Mouse (Mus musculus) forebrain, postnatal 0 days (tissue): ENCODE results near the gene Rab25. TPM values are rescaled to one million over a fixed set of nuclear protein-coding genes. Genes with fewer than 3 reads are reported as not detected.

Experiments
- ATAC-seq: fragments of 200-750 bp; cut with Nextera tagmentation; 2 replicates; pipeline ENCODE4 v1.8.0; 2017; ENCODE audit warnings: mild to moderate bottlenecking, moderate library complexity
- DNase-seq: peaks from one replicate; pipeline ENCODE4 v3.0.0-alpha.2; 2015
- H3K27ac ChIP-seq: fragments of 300-500 bp; sonication (generic); 2 replicates; pipeline ENCODE4 v1.5.1; 2014; ENCODE audit warnings: low read depth, mild to moderate bottlenecking, antibody characterized with exemption, low read length, moderate library complexity, mixed read lengths
- H3K27me3 ChIP-seq: fragments of 300-500 bp; sonication (generic); 2 replicates; pipeline ENCODE4 v1.6.1; 2014; ENCODE audit warnings: mild to moderate bottlenecking, low read length, mixed read lengths; ENCODE audit not compliant: insufficient read depth
- H3K36me3 ChIP-seq: fragments of 300-500 bp; sonication (generic); 2 replicates; pipeline ENCODE4 v1.6.1; 2014; ENCODE audit warnings: mild to moderate bottlenecking, moderate library complexity; ENCODE audit not compliant: insufficient read depth
- H3K4me1 ChIP-seq: fragments of 300-500 bp; sonication (generic); 2 replicates; pipeline ENCODE4 v1.6.1; 2014; ENCODE audit warnings: antibody characterized with exemption; ENCODE audit not compliant: insufficient read depth
- H3K4me2 ChIP-seq: fragments of 300-500 bp; sonication (generic); 2 replicates; pipeline ENCODE4 v1.6.1; 2014; ENCODE audit warnings: low read depth, mild to moderate bottlenecking, moderate library complexity
- H3K4me3 ChIP-seq: fragments of 300-500 bp; sonication (generic); 2 replicates; pipeline ENCODE4 v1.5.1; 2014; ENCODE audit warnings: low read depth, low read length, mixed read lengths
- H3K9ac ChIP-seq: fragments of 300-500 bp; sonication (generic); 2 replicates; pipeline ENCODE4 v1.6.1; 2014; ENCODE audit warnings: mild to moderate bottlenecking
- H3K9me3 ChIP-seq: fragments of 300-500 bp; sonication (generic); 2 replicates; pipeline ENCODE4 v1.6.1; 2016; ENCODE audit warnings: low read length
- CTCF ChIP-seq: sonication (generic); IDR thresholded peaks from 2 replicates; pipeline ENCODE4 v1.5.1; 2016; ENCODE audit warnings: antibody characterized with exemption, control low read depth, low read depth
- whole genome bisulfite sequencing: fragments of 180-500 bp; shearing (Covaris S2); extraction: QIAGEN DNeasy Blood & Tissue Kit; methylation state at CpG from one replicate; pipeline ENCODE4 v1.1.7; 2014; 5-methylcytosine and 5-hydroxymethylcytosine counted together
- polyA plus RNA-seq: library from polyadenylated mRNA; unstranded; fragments of >200 nt; fragmentation: Nextera tagmentation; extraction: Ambion mirVana; gene quantifications from 2 replicates; pipeline ENCODE4 v1.2.1, GENCODE M21; 2015
- total RNA-seq: library from RNA; depleted of rRNA; stranded (reverse); fragments of >200 nt; gene quantifications from 2 replicates; pipeline ENCODE4 v1.2.3, GENCODE M21; 2014

Gene Rab25
- total and polyA plus RNA-seq, 2 experiments from 2014 or later: not detected

- Histone ChIP-seq H3K4me1 (peaks cover 14% of the 10 kb centered on the region; the same call in 1 of the 2 replicates), H3K27ac (peak within 1 kb of the TSS; percentile 85), H3K9me3 (no peaks in the 10 kb centered on the region), H3K4me3 (peak within 1 kb of the TSS; percentile 38), H3K36me3 (no peaks in the 10 kb centered on the region), H3K9ac (peak within 1 kb of the TSS; percentile 57), H3K4me2 (peak within 1 kb of the TSS; percentile 61), H3K27me3 (no peaks in the 10 kb centered on the region; the same call in 1 of the 2 replicates)
- TF ChIP-seq CTCF: peak; percentile 61
- WGBS: 1% methylated on average over 30 of the region's 31 CpGs
- peak; percentile 98 for ATAC-seq
- peak; percentile 92 for DNase-seq
These were observed 38.2 kb downstream of the Rab25 start, which contains the start of gene Lmna for GRCm38 (mm10) chr3:88509692-88510420. Lmna (minus strand) TSS chr3:88509956.

GRCm38 (mm10) chr3:88509250-88509649 lies 38.9 kb downstream of the Rab25 start:
- no peak for ATAC-seq
- peaks cover 14% of the 10 kb centered on the region; the same call in 1 of the 2 replicates for H3K4me1 ChIP-seq

GRCm38 (mm10) chr3:88505765-88506164 lies 42.3 kb downstream of the Rab25 start:
- peaks cover 29% of the 10 kb centered on the region for H3K4me1 ChIP-seq
- ATAC-seq: no peak
- no peaks in the 10 kb centered on the region for H3K9me3 ChIP-seq

More at GRCm38 (mm10) chr3:88509250-88509649, 38.9 kb downstream of the Rab25 start:
- Histone ChIP-seq H3K27ac (peak overlapping the region; percentile 85), H3K9me3 (no peaks in the 10 kb centered on the region), H3K27me3 (no peaks in the 10 kb centered on the region; the same call in 1 of the 2 replicates), H3K9ac (peak overlapping the region; percentile 57), H3K4me2 (peak overlapping the region; percentile 61), H3K4me3 (peak overlapping the region; percentile 38), H3K36me3 (no peaks in the 10 kb centered on the region)
- TF ChIP-seq CTCF: no peak
- no peak for DNase-seq
- 62% methylated on average over 3 of the region's 3 CpGs for WGBS

GRCm38 (mm10) chr3:88505081-88505480 lies 43.0 kb downstream of the Rab25 start:
- peaks cover 23% of the 10 kb centered on the region for H3K4me1 ChIP-seq
- no peak overlapping the region for H3K4me3 ChIP-seq
- H3K9ac ChIP-seq: no peak overlapping the region
- no peak overlapping the region for H3K27ac ChIP-seq
- H3K27me3 ChIP-seq: no peaks in the 10 kb centered on the region; the same call in 1 of the 2 replicates
- no peaks in the 10 kb centered on the region for H3K9me3 ChIP-seq
- no peaks in the 10 kb centered on the region for H3K36me3 ChIP-seq
- TF ChIP-seq CTCF: no peak
- no peak for DNase-seq
- 65% methylated on average over 6 of the region's 6 CpGs for WGBS
- H3K4me2 ChIP-seq: no peak overlapping the region
- no peak for ATAC-seq

More at GRCm38 (mm10) chr3:88505765-88506164, 42.3 kb downstream of the Rab25 start:
- WGBS: 55% methylated on average over 7 of the region's 7 CpGs
- no peak overlapping the region for H3K9ac ChIP-seq
- no peaks in the 10 kb centered on the region; the same call in 1 of the 2 replicates for H3K27me3 ChIP-seq
- no peak for TF ChIP-seq CTCF
- H3K4me2 ChIP-seq: no peak overlapping the region
- no peaks in the 10 kb centered on the region for H3K36me3 ChIP-seq
- no peak for DNase-seq
- H3K4me3 ChIP-seq: no peak overlapping the region
- no peak overlapping the region for H3K27ac ChIP-seq

GRCm38 (mm10) chr3:88503881-88504746 lies 44.0 kb downstream of the Rab25 start:
- Histone ChIP-seq H3K36me3 (no peaks in the 10 kb centered on the region), H3K9me3 (no peaks in the 10 kb centered on the region), H3K27ac (no peak overlapping the region), H3K4me2 (0 out of 2 replicates have a peak overlapping the region, but pooled peaks have one; percentile 96), H3K9ac (no peak overlapping the region), H3K27me3 (no peaks in the 10 kb centered on the region; the same call in 1 of the 2 replicates), H3K4me3 (no peak overlapping the region), H3K4me1 (peaks cover 17% of the 10 kb centered on the region)
- no peak for DNase-seq
- no peak for ATAC-seq
- no peak for TF ChIP-seq CTCF
- 51% methylated on average over 8 of the region's 8 CpGs for WGBS

GRCm38 (mm10) chr3:88503505-88503863 lies 44.6 kb downstream of the Rab25 start:
- no peaks in the 10 kb centered on the region for H3K9me3 ChIP-seq
- H3K27ac ChIP-seq: peak overlapping the region; percentile 66
- H3K4me3 ChIP-seq: peak overlapping the region; percentile 63; the same call in 1 of the 2 replicates
- H3K4me2 ChIP-seq: peak overlapping the region; percentile 96
- DNase-seq (no peak), ATAC-seq (0 out of 2 replicates have a peak, but pooled peaks have one; percentile 5)
- peak overlapping the region; percentile 67; the same call in 1 of the 2 replicates for H3K9ac ChIP-seq
- no peaks in the 10 kb centered on the region for H3K36me3 ChIP-seq
- no peaks in the 10 kb centered on the region; the same call in 1 of the 2 replicates for H3K27me3 ChIP-seq
- WGBS: 22% methylated on average over 4 of the region's 4 CpGs
- no peak for TF ChIP-seq CTCF
- peaks cover 17% of the 10 kb centered on the region for H3K4me1 ChIP-seq
